Mouse (Mus musculus) cerebellum, adult 2 months (tissue): ENCODE measurements around the gene Ppfibp1.

Experiments
- CTCF ChIP-seq: fragments of 200-500 bp; IDR thresholded peaks from 2 replicates; pipeline ENCODE4 v1.5.1; 2011; ENCODE audit warnings: low read depth, mild to moderate bottlenecking, control low read depth, low read length, moderate library complexity, borderline replicate concordance; ENCODE audit not compliant: insufficient read depth
- POLR2A ChIP-seq: fragments of 200-500 bp; IDR thresholded peaks from 2 replicates; pipeline ENCODE4 v1.6.1; 2011; ENCODE audit warnings: low read length, control low read depth, borderline replicate concordance; ENCODE audit not compliant: insufficient read depth

DNA sequence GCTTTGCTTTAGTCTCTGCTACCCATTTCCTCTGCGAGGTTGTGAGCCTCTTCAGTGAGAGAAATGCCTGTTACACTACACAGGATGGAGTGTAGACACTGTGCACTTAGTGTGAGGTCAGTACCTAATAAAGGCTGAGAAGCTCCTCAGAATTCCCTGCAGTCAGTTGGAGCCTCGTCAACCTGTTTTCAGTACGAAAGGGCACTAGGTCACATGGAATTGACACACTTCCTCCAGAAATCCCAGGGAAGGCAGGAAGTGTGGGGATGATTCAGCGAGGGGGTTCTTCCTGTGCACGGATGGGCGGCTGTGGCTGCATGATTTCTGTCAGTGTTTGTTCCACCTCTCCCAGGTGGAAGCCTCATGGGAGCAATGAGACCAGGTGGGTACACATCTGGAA, 44.8 kb downstream of the Ppfibp1 start:
- no peak for TF ChIP-seq CTCF
- no peak for TF ChIP-seq POLR2A
